Mouse (Mus musculus) heart, embryonic 14.5 days (tissue): ENCODE measurements around the gene Prep. TPM values are rescaled to one million over a fixed set of nuclear protein-coding genes. Genes with fewer than 3 reads are reported as not detected.
"Not testable (repeated sequence)": the region's sequence is repeated elsewhere in the genome, so short reads cannot be mapped to it uniquely, and the experiment has no call there.

Source experiments
- ATAC-seq: fragments of 200-750 bp; cut with Nextera tagmentation; 2 replicates; pipeline ENCODE4 v1.8.0; 2017; ENCODE audit warnings: low read depth, moderate TSS enrichment; ENCODE audit not compliant: insufficient number of reproducible peaks, insufficient read depth, low FRiP score
- H3K27ac ChIP-seq, 2 experiments: fragments of 200-500 bp in 1 of 2; fragments of 300-500 bp in 1 of 2; sonication (generic) in 1 of 2; replicated peaks in 1 of 2; 2 replicates each; pipeline ENCODE4 v1.5.1; 2012 to 2014; ENCODE audit warnings: low read depth in 2 of 2, low read length in 2 of 2, control low read depth in 1 of 2, mild to moderate bottlenecking in 1 of 2, mixed read lengths in 1 of 2; ENCODE audit not compliant: control insufficient read depth in 1 of 2, insufficient read depth in 1 of 2
- H3K27me3 ChIP-seq: fragments of 300-500 bp; sonication (generic); 2 replicates; pipeline ENCODE4 v1.6.1; 2014; ENCODE audit warnings: mild to moderate bottlenecking, low read length, control low read depth; ENCODE audit not compliant: control insufficient read depth, insufficient read depth
- H3K36me3 ChIP-seq: fragments of 300-500 bp; sonication (generic); 2 replicates; pipeline ENCODE4 v1.6.1; 2014; ENCODE audit warnings: mild to moderate bottlenecking, control low read depth, low read length, mixed read lengths; ENCODE audit not compliant: control insufficient read depth, insufficient read depth
- H3K4me1 ChIP-seq, 2 experiments: fragments of 200-500 bp in 1 of 2; fragments of 300-500 bp in 1 of 2; sonication (generic) in 1 of 2; 2 replicates each; pipeline ENCODE4 v1.6.1; 2012 to 2014; ENCODE audit warnings: low read length in 2 of 2, control low read depth in 1 of 2, mixed read lengths in 1 of 2; ENCODE audit not compliant: control insufficient read depth in 2 of 2, insufficient read depth in 2 of 2
- H3K4me2 ChIP-seq: fragments of 300-500 bp; sonication (generic); 2 replicates; pipeline ENCODE4 v1.6.1; 2014; ENCODE audit warnings: mild to moderate bottlenecking, low read length
- H3K4me3 ChIP-seq, 2 experiments: fragments of 200-500 bp in 1 of 2; fragments of 300-500 bp in 1 of 2; sonication (generic) in 1 of 2; 2 replicates each; pipeline ENCODE4 v1.5.1; 2012 to 2014; ENCODE audit warnings: low read length in 2 of 2, mild to moderate bottlenecking in 2 of 2, control low read depth in 1 of 2, low read depth in 1 of 2, moderate library complexity in 1 of 2; ENCODE audit not compliant: control insufficient read depth in 1 of 2, insufficient read depth in 1 of 2
- H3K9ac ChIP-seq: fragments of 300-500 bp; sonication (generic); 2 replicates; pipeline ENCODE4 v1.6.1; 2014; ENCODE audit warnings: mild to moderate bottlenecking, low read length
- H3K9me3 ChIP-seq: fragments of 300-500 bp; sonication (generic); 2 replicates; pipeline ENCODE4 v1.6.1; 2016; ENCODE audit warnings: low read length, control low read depth; ENCODE audit not compliant: control insufficient read depth
- WGBS: fragments of 180-500 bp; shearing (Covaris S2); extraction: QIAGEN DNeasy Blood & Tissue Kit; methylation state at CpG from one replicate; pipeline ENCODE4 v1.1.7; 2014; 5-methylcytosine and 5-hydroxymethylcytosine counted together
- polyA plus RNA-seq: library from polyadenylated mRNA; unstranded; fragments of >200 nt; fragmentation: Nextera tagmentation; extraction: Ambion mirVana; gene quantifications from 2 replicates; pipeline ENCODE4 v1.2.1, GENCODE M21; 2014

Gene Prep
- polyA plus RNA-seq, 1 experiment from 2014 or later: 24.4 TPM

DNA sequence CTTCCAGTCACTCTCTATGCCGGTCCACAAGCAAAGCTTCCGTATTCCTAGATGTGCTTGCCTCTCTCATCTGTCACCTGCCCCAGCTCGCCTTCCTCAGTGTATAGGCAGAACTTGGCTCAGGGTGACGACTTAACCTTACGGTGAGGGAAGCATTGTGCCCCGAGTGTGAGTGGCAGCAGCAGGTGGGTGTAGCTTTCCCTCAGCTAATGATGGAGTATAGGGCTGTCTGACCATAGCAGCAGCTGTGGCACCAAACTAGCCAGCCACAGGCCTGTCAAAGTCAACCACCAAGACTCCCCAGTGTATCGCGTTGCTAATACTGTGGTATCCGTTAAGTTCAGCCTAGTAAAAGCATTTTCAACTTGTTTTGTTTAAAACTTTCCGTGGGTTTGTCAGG lies 9.6 kb downstream of the Prep start:
- Histone ChIP-seq H3K9ac (no peak overlapping the region), H3K27ac (no peak overlapping the region), H3K4me1 (peaks cover 7 to 29% of the 10 kb centered on the region in 2 experiments; a peak in 3 of 4 replicates), H3K9me3 (no peaks in the 10 kb centered on the region), H3K4me2 (no peak overlapping the region), H3K27me3 (no peaks in the 10 kb centered on the region), H3K36me3 (peaks cover 49% of the 10 kb centered on the region), H3K4me3 (no peak overlapping the region)
- ATAC-seq: no peak
- 86% methylated on average over 10 of the region's 10 CpGs for WGBS

DNA sequence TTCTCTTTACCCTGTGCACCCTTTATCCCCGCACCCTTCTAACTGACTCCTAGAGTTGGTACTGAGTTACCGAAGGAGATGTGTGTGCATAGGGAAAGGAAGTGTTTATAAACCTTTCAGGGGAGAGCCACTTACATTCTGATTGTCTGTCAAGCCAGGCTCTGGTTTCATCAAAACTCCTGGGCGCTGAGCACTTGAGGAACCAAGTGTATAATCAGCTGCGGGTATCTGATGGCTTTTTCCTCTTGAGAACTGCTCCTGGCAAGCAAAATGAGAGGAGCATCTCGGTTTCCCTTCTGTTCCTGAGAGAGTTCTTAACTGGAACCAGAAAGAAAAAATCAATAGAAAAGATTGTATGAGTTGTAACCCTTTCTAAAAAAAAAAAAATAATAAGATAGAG lies 10.3 kb downstream of the Prep start:
- no peak overlapping the region for H3K9ac ChIP-seq
- peaks cover 42% of the 10 kb centered on the region for H3K36me3 ChIP-seq
- H3K4me3 ChIP-seq: no peak overlapping the region
- H3K27me3 ChIP-seq: no peaks in the 10 kb centered on the region
- no peak for ATAC-seq
- H3K4me1 ChIP-seq: peaks cover 7 to 29% of the 10 kb centered on the region in 2 experiments; a peak in 3 of 4 replicates
- H3K4me2 ChIP-seq: no peak overlapping the region
- H3K9me3 ChIP-seq: no peaks in the 10 kb centered on the region
- 53% methylated on average over 5 of the region's 5 CpGs for WGBS
- no peak overlapping the region for H3K27ac ChIP-seq

DNA sequence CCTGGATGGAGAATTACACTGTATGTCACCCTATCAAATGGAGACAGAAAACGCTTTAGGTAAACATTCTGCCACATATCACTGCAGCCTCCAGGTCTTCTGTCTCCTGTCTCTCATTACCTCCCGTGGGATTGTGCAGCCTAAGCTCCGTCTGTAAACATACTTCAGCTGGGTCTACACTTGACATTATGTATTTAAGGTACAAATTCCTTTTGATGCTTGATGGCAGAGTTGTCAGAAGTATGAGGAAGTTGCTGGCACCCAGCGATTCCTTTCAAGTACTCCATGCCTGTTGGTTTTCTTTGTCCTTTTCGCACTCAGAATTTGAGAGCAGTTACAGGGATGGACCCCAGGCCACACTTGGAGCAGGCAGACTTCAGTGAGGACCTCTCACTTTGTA lies 12.8 kb downstream of the Prep start:
- no peak overlapping the region for H3K4me3 ChIP-seq
- no peak for ATAC-seq

DNA sequence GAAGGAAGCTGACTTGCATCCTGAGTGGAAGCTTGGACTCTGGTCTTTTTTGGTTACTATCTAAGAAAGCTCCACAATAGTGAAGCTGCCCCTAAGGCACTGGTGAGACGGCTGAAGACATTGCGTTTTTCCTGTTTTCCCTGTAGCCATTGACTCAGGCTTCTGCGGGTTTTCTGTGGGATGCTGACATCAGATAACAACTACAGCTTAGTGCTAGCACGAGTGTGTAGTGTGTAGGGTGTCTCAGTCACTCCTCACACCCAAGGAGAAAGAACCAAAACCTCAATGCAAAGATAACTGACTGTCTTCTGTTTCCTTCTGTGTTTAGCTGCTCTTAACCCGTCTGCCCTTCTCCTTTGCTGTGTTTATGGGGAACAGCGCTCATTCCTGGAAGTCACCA lies 13.5 kb downstream of the Prep start:
- no peak for ATAC-seq
- Histone ChIP-seq H3K36me3 (peaks cover 15% of the 10 kb centered on the region), H3K4me1 (peaks cover 10 to 29% of the 10 kb centered on the region in 2 experiments; a peak in 3 of 4 replicates), H3K27me3 (no peaks in the 10 kb centered on the region), H3K4me3 (no peak overlapping the region), H3K9me3 (no peaks in the 10 kb centered on the region), H3K27ac (no peak overlapping the region), H3K9ac (no peak overlapping the region), H3K4me2 (no peak overlapping the region)
- WGBS: 63% methylated on average over 6 of the region's 6 CpGs

More for the DNA sequence above, 12.8 kb downstream of the Prep start:
- 61% methylated on average over 5 of the region's 5 CpGs for WGBS
- Histone ChIP-seq H3K4me2 (no peak overlapping the region), H3K36me3 (peaks cover 18% of the 10 kb centered on the region), H3K9me3 (no peaks in the 10 kb centered on the region), H3K9ac (no peak overlapping the region; the same call in 1 of the 2 replicates), H3K27me3 (no peaks in the 10 kb centered on the region), H3K4me1 (peaks cover 10 to 30% of the 10 kb centered on the region in 2 experiments; a peak in 3 of 4 replicates), H3K27ac (no peak overlapping the region)

DNA sequence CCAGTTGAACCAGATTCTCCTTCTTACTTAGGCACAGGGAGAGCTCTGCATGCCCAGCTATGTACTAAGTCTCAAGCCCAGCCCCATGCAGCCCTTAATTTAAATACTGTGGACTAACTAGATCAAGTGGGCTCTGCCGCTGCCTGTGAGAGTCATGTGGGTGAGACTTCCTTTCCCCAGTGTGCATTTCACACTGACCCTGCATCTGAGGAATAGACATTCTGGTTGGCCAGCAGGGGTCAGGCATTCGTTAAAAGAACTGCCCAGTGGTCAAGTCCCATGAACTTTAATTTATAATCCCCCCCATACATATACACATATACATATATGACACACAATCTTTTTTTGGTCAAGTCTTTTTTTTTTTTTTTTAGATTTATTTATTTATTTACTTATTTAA lies 15.7 kb downstream of the Prep start:
- no peak for ATAC-seq
- peaks cover 16 to 34% of the 10 kb centered on the region in 2 experiments; a peak in 3 of 4 replicates for H3K4me1 ChIP-seq
- no peaks in the 10 kb centered on the region for H3K9me3 ChIP-seq
- no peaks in the 10 kb centered on the region for H3K27me3 ChIP-seq
- no peak overlapping the region for H3K4me2 ChIP-seq
- H3K27ac ChIP-seq: no peak overlapping the region
- no peak overlapping the region for H3K9ac ChIP-seq
- peaks cover 9% of the 10 kb centered on the region for H3K36me3 ChIP-seq
- 45% methylated on average over 2 of the region's 2 CpGs for WGBS
- H3K4me3 ChIP-seq: no peak overlapping the region

DNA sequence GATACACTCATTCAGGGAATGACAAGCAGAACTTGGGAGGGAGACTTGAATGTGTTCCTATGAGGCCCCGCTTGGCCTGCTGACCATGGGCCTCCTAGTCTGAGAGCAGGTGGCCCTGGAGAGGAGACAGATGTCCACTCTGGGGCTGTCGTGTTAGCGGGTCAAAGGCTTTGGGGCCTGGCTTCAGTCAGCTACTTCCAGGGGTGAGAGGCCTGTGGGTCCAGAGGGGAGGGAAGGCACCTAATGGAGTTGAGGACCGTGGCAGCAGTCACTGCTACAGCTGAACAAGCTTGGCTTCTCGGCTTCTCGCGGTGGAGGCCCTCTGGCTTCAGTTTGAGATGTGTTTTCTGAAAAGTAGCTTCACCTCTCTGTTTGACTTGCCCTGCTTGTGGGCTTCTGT lies 17.0 kb downstream of the Prep start:
- ATAC-seq, H3K4me3 ChIP-seq, H3K36me3 ChIP-seq, H3K27ac ChIP-seq, H3K27me3 ChIP-seq, H3K4me2 ChIP-seq, H3K9me3 ChIP-seq: not testable (repeated sequence)
- Histone ChIP-seq H3K9ac (peak overlapping the region; percentile 30; the same call in 1 of the 2 replicates), H3K4me1 (peaks cover 16 to 32% of the 10 kb centered on the region in 2 experiments; a peak in 3 of 4 replicates)
- 43% methylated on average over 7 of the region's 7 CpGs for WGBS

DNA sequence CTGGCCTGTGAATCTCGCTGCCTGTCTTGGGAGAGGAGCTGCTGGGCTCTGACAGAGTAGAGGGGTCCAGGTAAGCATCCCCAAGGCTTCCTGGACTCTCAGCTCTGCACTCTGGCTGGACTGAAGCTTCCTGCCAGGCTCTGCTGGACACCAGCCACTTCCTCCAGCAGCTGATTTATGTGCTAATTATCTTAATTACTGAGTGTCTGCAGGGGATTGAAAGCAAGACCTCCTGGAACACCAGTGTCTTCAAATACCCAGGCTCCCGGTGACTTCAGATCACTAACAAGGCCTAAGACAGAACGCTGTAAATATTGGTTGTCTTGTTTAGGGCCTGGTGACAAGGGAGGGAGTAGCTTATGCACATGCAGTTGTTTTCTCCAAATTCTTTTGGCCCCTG lies 17.5 kb downstream of the Prep start:
- Histone ChIP-seq H3K4me3 (no peak overlapping the region), H3K9me3 (no peaks in the 10 kb centered on the region), H3K36me3 (peaks cover 6% of the 10 kb centered on the region), H3K4me1 (peaks cover 16 to 32% of the 10 kb centered on the region in 2 experiments; a peak in 3 of 4 replicates), H3K27ac (no peak overlapping the region), H3K4me2 (no peak overlapping the region), H3K9ac (no peak overlapping the region), H3K27me3 (no peaks in the 10 kb centered on the region)
- ATAC-seq: no peak
- WGBS: 63% methylated on average over 3 of the region's 3 CpGs

DNA sequence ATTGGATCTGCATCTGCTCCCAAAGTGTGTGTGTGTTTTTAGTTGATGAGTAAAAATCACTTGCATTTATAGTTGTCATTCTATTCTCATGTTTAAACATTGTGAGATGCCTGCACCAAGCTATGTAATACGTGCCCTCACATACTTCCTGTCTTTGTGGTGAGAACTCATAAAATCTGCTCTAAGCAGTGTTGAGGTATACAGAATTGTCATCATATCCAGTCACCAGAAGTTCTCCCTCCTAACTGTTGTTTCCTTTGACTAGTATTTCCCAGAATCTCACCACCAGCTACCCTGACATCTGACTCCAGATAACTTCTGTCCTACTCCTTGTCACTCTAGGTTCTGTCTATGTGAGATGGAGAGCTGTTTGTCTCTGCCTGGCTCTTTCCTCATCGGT lies 18.3 kb downstream of the Prep start:
- Histone ChIP-seq H3K4me1 (peaks cover 11 to 26% of the 10 kb centered on the region in 2 experiments; a peak in 3 of 4 replicates), H3K36me3 (peaks cover 2% of the 10 kb centered on the region; the same call in 1 of the 2 replicates), H3K4me3 (no peak overlapping the region), H3K9me3 (no peaks in the 10 kb centered on the region), H3K4me2 (no peak overlapping the region), H3K27me3 (no peaks in the 10 kb centered on the region), H3K9ac (no peak overlapping the region), H3K27ac (no peak overlapping the region)
- ATAC-seq: no peak
- 71% methylated on average over 2 of the region's 2 CpGs for WGBS
